Mouse (Mus musculus) frontal cortex, postnatal 14 days (tissue): ENCODE results near the gene Cd274.

Experiments used
- DNase-seq, 2 experiments: peaks; one replicate each; pipeline ENCODE4 v3.0.0; 2022; ENCODE audit warnings: low spot score in 2 of 2

Cd274 gene

GRCm38 (mm10) chr19:29430516-29430915 lies 63.3 kb downstream of the Cd274 start:
- DNase-seq: no peak

GRCm38 (mm10) chr19:29430953-29431352 lies 63.7 kb downstream of the Cd274 start:
- DNase-seq: no peak

GRCm38 (mm10) chr19:29436793-29437479 lies 69.7 kb downstream of the Cd274 start:
- DNase-seq: no peak
